Mouse (Mus musculus): Measurements from ENCODE around the gene Mrps18b.

DNA sequence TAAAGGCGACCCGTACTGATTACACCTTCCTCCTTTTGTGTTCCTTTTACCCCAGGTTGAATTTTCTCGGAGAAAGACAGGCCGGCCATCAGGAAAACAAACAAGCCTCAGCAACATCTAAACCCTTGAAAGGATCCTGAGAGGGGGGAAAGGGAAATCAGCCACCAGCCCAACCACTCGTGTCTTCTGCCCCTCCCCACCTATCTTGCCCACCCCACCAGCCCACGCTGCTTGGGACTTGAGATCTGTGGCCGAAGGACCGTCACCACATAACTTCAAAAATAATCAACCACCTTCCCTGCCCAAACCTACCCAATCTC is 914 bp upstream of the Mrps18b start:
- TF ChIP-seq CTCF (IDR thresholded peaks at IDR 0.05; ENCODE audit: insufficient read depth, low read depth, low read length) (no peak), POLR2A (IDR thresholded peaks at IDR 0.05; ENCODE audit: insufficient read depth, low read depth, low read length) (no peak)
